ENCODE assay signal across 7 mouse cellular contexts in the genomic region with DNA sequence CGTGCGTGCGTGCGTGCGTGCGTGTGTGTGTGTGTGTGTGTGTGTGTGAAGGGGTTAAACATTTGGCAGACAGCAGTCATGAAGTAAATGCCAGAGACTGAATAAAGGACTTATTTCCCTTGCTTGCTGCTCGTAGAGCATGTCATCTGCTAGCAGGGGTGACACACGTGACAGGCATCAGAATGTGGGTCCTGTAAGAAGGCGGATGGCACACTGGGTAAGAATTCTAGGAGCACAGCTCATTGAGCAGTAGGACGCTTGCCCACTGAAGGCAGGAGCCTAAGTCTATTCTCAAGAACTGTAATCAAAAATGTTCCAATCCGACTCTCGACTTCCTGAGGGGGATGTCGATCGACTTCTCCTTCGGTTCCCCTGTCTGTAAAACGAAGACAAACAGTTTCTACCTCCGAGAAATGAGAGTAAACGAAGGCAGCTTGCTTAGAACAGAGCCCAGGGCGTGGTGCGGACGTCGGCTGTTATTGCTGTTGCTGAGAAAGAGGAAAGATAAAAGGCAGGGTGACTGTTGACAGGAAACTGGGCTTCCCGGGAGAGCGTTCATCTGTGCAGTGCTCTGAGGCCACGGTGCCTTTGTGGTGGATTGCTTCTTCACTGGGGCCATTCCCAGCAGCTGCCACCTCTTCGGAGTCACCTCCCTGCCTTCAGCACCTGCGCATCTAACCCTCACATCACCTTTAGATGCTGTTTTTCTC.
DNase-seq lines count a peak whose midpoint lies in the region; ATAC-seq and TF ChIP-seq lines count a peak whose summit lies in the region.

No protein-coding gene starts in this region.

- H3K27me3 ChIP-seq in neural tube, embryonic 13.5 days: no peaks in the 10 kb centered on the region
- H3K27me3 ChIP-seq in neural tube, embryonic 15.5 days (replicated peaks): no peaks in the 10 kb centered on the region
- H3K27me3 ChIP-seq in intestine, embryonic 14.5 days (replicated peaks; ENCODE audit: control insufficient read depth, insufficient read depth, low read length): no peaks in the 10 kb centered on the region
- no peaks in the 10 kb centered on the region for H3K27me3 ChIP-seq in midbrain, postnatal 0 days (ENCODE audit: insufficient read depth, low read length)

- ATAC-seq in neural tube, embryonic 13.5 days (ENCODE audit: low read depth): no peak
- ATAC-seq in neural tube, embryonic 15.5 days (ENCODE audit: low FRiP score): no peak
- no peak for ATAC-seq in intestine, embryonic 14.5 days (replicated peaks; ENCODE audit: low FRiP score, low TSS enrichment, low read depth)
- ATAC-seq in midbrain, postnatal 0 days (ENCODE audit: low FRiP score): peak; percentile 49; the same call in 1 of the 2 replicates

- no peak for TF ChIP-seq CTCF in midbrain, postnatal 0 days (IDR thresholded peaks at IDR 0.05)

- DNase-seq in intestine, embryonic 14.5 days (ENCODE audit: low spot score): no peak
- peak; percentile 19 for DNase-seq in midbrain, postnatal 0 days (ENCODE audit: low spot score)
- no peak for DNase-seq in MN1 (ENCODE audit: low spot score)
- DNase-seq in layer of hippocampus, postnatal 10 days (ENCODE audit: low spot score in 2 of 2): no peak
- DNase-seq in frontal cortex, postnatal 36 days (ENCODE audit: low spot score in 2 of 2): no peak

- H3K4me3 ChIP-seq in neural tube, embryonic 13.5 days: no peak overlapping the region
- H3K4me3 ChIP-seq in neural tube, embryonic 15.5 days (replicated peaks): no peak overlapping the region
- no peak overlapping the region for H3K4me3 ChIP-seq in intestine, embryonic 14.5 days (ENCODE audit: low read depth, low read length)
- H3K4me3 ChIP-seq in midbrain, postnatal 0 days (ENCODE audit: low read depth, low read length): no peak overlapping the region

- no peaks in the 10 kb centered on the region for H3K9me3 ChIP-seq in neural tube, embryonic 13.5 days
- no peaks in the 10 kb centered on the region for H3K9me3 ChIP-seq in neural tube, embryonic 15.5 days (replicated peaks)
- no peaks in the 10 kb centered on the region for H3K9me3 ChIP-seq in intestine, embryonic 14.5 days (ENCODE audit: control insufficient read depth, low read length)
- no peaks in the 10 kb centered on the region for H3K9me3 ChIP-seq in midbrain, postnatal 0 days (ENCODE audit: low read length)

- H3K36me3 ChIP-seq in neural tube, embryonic 13.5 days: no peaks in the 10 kb centered on the region
- H3K36me3 ChIP-seq in neural tube, embryonic 15.5 days: no peaks in the 10 kb centered on the region
- no peaks in the 10 kb centered on the region for H3K36me3 ChIP-seq in intestine, embryonic 14.5 days (ENCODE audit: control insufficient read depth, insufficient read depth, low read length)
- H3K36me3 ChIP-seq in midbrain, postnatal 0 days (ENCODE audit: insufficient read depth, low read length): no peaks in the 10 kb centered on the region

- H3K27ac ChIP-seq in neural tube, embryonic 13.5 days (replicated peaks): no peak overlapping the region
- no peak overlapping the region for H3K27ac ChIP-seq in neural tube, embryonic 15.5 days (replicated peaks)
- H3K27ac ChIP-seq in intestine, embryonic 14.5 days (ENCODE audit: low read depth): no peak overlapping the region
- H3K27ac ChIP-seq in midbrain, postnatal 0 days (ENCODE audit: low read depth, low read length): no peak overlapping the region

- WGBS in neural tube, embryonic 13.5 days: 76% methylated on average over 27 of the region's 27 CpGs
- 76% methylated on average over 27 of the region's 27 CpGs for WGBS in neural tube, embryonic 15.5 days
- WGBS in intestine, embryonic 14.5 days: 61% methylated on average over 27 of the region's 27 CpGs
- WGBS in midbrain, postnatal 0 days: 69% methylated on average over 27 of the region's 27 CpGs

- 0 out of 2 replicates have a peak overlapping the region, but pooled peaks have one; percentile 7 for H3K4me2 ChIP-seq in neural tube, embryonic 13.5 days
- no peak overlapping the region; the same call in 1 of the 2 replicates for H3K4me2 ChIP-seq in neural tube, embryonic 15.5 days
- H3K4me2 ChIP-seq in intestine, embryonic 14.5 days (ENCODE audit: low read length): 0 out of 2 replicates have a peak overlapping the region, but pooled peaks have one; percentile 5
- no peak overlapping the region for H3K4me2 ChIP-seq in midbrain, postnatal 0 days (ENCODE audit: low read depth, low read length, poor library complexity, severe bottlenecking)

- no peaks in the 10 kb centered on the region for H3K4me1 ChIP-seq in neural tube, embryonic 13.5 days (replicated peaks)
- H3K4me1 ChIP-seq in neural tube, embryonic 15.5 days: no peaks in the 10 kb centered on the region
- no peaks in the 10 kb centered on the region for H3K4me1 ChIP-seq in intestine, embryonic 14.5 days (replicated peaks; ENCODE audit: control insufficient read depth, insufficient read depth, low read length)
- no peaks in the 10 kb centered on the region for H3K4me1 ChIP-seq in midbrain, postnatal 0 days (ENCODE audit: insufficient read depth, low read length)

- H3K9ac ChIP-seq in neural tube, embryonic 13.5 days: no peak overlapping the region
- H3K9ac ChIP-seq in neural tube, embryonic 15.5 days (replicated peaks): no peak overlapping the region
- H3K9ac ChIP-seq in intestine, embryonic 14.5 days (ENCODE audit: low read length): no peak overlapping the region
- H3K9ac ChIP-seq in midbrain, postnatal 0 days (replicated peaks; ENCODE audit: low read length, poor library complexity, severe bottlenecking): no peak overlapping the region

Comparison
In these comparisons a context has a peak if more than half of its experiments do, and no peak if none do; other contexts are left out.
1. H3K4me2 ChIP-seq: peak in neural tube, embryonic 13.5 days (single experiment) and intestine, embryonic 14.5 days (single experiment); none in neural tube, embryonic 15.5 days (single experiment) and midbrain, postnatal 0 days (single experiment).